Mouse (Mus musculus): ENCODE data around the gene Tekt5.

- TF ChIP-seq CTCF (IDR thresholded peaks at IDR 0.05; ENCODE audit: borderline replicate concordance, insufficient read depth, low read depth, low read length) (no peak), POLR2A (IDR thresholded peaks at IDR 0.05; ENCODE audit: borderline replicate concordance, insufficient read depth, low read length) (no peak)
Measured at GRCm38 (mm10) chr16:10438055-10438454, 42.8 kb upstream of the Tekt5 start.
